Mouse (Mus musculus) olfactory bulb, adult 2 months (tissue): Measurements from ENCODE around the gene Akap13.

Experiments
- CTCF ChIP-seq: fragments of 200-500 bp; IDR thresholded peaks from 2 replicates; pipeline ENCODE4 v1.5.1; 2012; ENCODE audit warnings: low read depth, mild to moderate bottlenecking, low read length, moderate library complexity; ENCODE audit not compliant: insufficient read depth
- POLR2A ChIP-seq: fragments of 200-500 bp; IDR thresholded peaks from 2 replicates; pipeline ENCODE4 v1.6.1; 2012; ENCODE audit warnings: mild to moderate bottlenecking, low read depth, low read length, moderate library complexity; ENCODE audit not compliant: insufficient read depth

- TF ChIP-seq POLR2A (no peak), CTCF (no peak)
Observed at GRCm38 (mm10) chr7:75801022-75801421, 345.7 kb downstream of the Akap13 start.
